ENCODE assay signal across 8 mouse cellular contexts in genomic region chr9:120425768-120426167, GRCm38 (mm10).
DNase-seq lines count a peak whose midpoint lies in the region; ATAC-seq lines count a peak whose summit lies in the region.

No protein-coding gene starts in this region.

- no peaks in the 10 kb centered on the region for H3K27me3 ChIP-seq in midbrain, embryonic 14.5 days (ENCODE audit: control insufficient read depth, insufficient read depth, low read length)
- H3K27me3 ChIP-seq in midbrain, embryonic 15.5 days (replicated peaks): no peaks in the 10 kb centered on the region
- H3K27me3 ChIP-seq in limb, embryonic 11.5 days (ENCODE audit: control insufficient read depth, insufficient read depth, low read length): no peaks in the 10 kb centered on the region

- H3K27ac ChIP-seq in midbrain, embryonic 14.5 days (replicated peaks; ENCODE audit: low read depth, low read length): no peak overlapping the region
- H3K27ac ChIP-seq in midbrain, embryonic 15.5 days: no peak overlapping the region
- no peak overlapping the region for H3K27ac ChIP-seq in limb, embryonic 11.5 days (replicated peaks; ENCODE audit: low read depth, low read length)

- no peak for ATAC-seq in cerebellum, adult (ENCODE audit: insufficient number of reproducible peaks, low FRiP score, low TSS enrichment)
- no peak for ATAC-seq in midbrain, embryonic 14.5 days (ENCODE audit: low FRiP score, low TSS enrichment)
- no peak for ATAC-seq in midbrain, embryonic 15.5 days (replicated peaks)
- ATAC-seq in limb, embryonic 11.5 days (ENCODE audit: insufficient number of reproducible peaks, low FRiP score, low TSS enrichment, low read depth): no peak

- H3K9me3 ChIP-seq in midbrain, embryonic 14.5 days (ENCODE audit: control insufficient read depth, low read length): no peaks in the 10 kb centered on the region
- no peaks in the 10 kb centered on the region for H3K9me3 ChIP-seq in midbrain, embryonic 15.5 days
- H3K9me3 ChIP-seq in limb, embryonic 11.5 days (ENCODE audit: control insufficient read depth, low read length): no peaks in the 10 kb centered on the region

- no peaks in the 10 kb centered on the region for H3K36me3 ChIP-seq in midbrain, embryonic 14.5 days (ENCODE audit: control insufficient read depth, insufficient read depth, low read length)
- H3K36me3 ChIP-seq in midbrain, embryonic 15.5 days (replicated peaks): no peaks in the 10 kb centered on the region
- H3K36me3 ChIP-seq in limb, embryonic 11.5 days (ENCODE audit: control insufficient read depth, insufficient read depth, low read length): no peaks in the 10 kb centered on the region

- H3K4me1 ChIP-seq in midbrain, embryonic 14.5 days (ENCODE audit: control insufficient read depth, insufficient read depth, low read length): no peaks in the 10 kb centered on the region
- H3K4me1 ChIP-seq in midbrain, embryonic 15.5 days: no peaks in the 10 kb centered on the region
- H3K4me1 ChIP-seq in limb, embryonic 11.5 days (ENCODE audit: control insufficient read depth, insufficient read depth, low read length): no peaks in the 10 kb centered on the region

- no peak overlapping the region for H3K9ac ChIP-seq in midbrain, embryonic 14.5 days (replicated peaks; ENCODE audit: low read length)
- H3K9ac ChIP-seq in midbrain, embryonic 15.5 days: no peak overlapping the region
- H3K9ac ChIP-seq in limb, embryonic 11.5 days (ENCODE audit: low read length): no peak overlapping the region

- H3K4me3 ChIP-seq in midbrain, embryonic 14.5 days (replicated peaks; ENCODE audit: low read depth, low read length): no peak overlapping the region
- no peak overlapping the region for H3K4me3 ChIP-seq in midbrain, embryonic 15.5 days
- no peak overlapping the region for H3K4me3 ChIP-seq in limb, embryonic 11.5 days (ENCODE audit: low read depth, low read length)

- DNase-seq in cerebellum, adult 11 months: peak; percentile 20
- DNase-seq in midbrain, embryonic 14.5 days: peak; percentile 90
- peak; percentile 52 for DNase-seq in cerebellum, adult 18-20 months
- DNase-seq in heart, postnatal 4 days: peak; percentile 78
- peak; percentile 87 for DNase-seq in limb, embryonic 11.5 days (ENCODE audit: low spot score)
- DNase-seq in right cerebral cortex, adult 2 months (ENCODE audit: low spot score in 2 of 2): peak; percentile 77 to 85

- 38% methylated on average over 5 of the region's 5 CpGs for WGBS in midbrain, embryonic 14.5 days
- 48% methylated on average over 5 of the region's 5 CpGs for WGBS in midbrain, embryonic 15.5 days
- 49% methylated on average over 5 of the region's 5 CpGs for WGBS in limb, embryonic 11.5 days

- H3K4me2 ChIP-seq in midbrain, embryonic 14.5 days (ENCODE audit: low read length): no peak overlapping the region
- no peak overlapping the region for H3K4me2 ChIP-seq in midbrain, embryonic 15.5 days
- H3K4me2 ChIP-seq in limb, embryonic 11.5 days (ENCODE audit: low read depth, severe bottlenecking): no peak overlapping the region

Comparison
In these comparisons a context has a peak if more than half of its experiments do, and no peak if none do; other contexts are left out.
1. DNase-seq: peak in every context shown above with its lines; median percentile 90 in midbrain, embryonic 14.5 days; 87 in limb, embryonic 11.5 days; 81 in right cerebral cortex, adult 2 months; 78 in heart, postnatal 4 days; 52 in cerebellum, adult 18-20 months; 20 in cerebellum, adult 11 months.